Mouse (Mus musculus) adrenal gland, postnatal 10 days (tissue): ENCODE results near the gene Gm49378. TPM values are rescaled to one million over a fixed set of nuclear protein-coding genes. Genes with fewer than 3 reads are reported as not detected.
A peak's percentile ranks its signal among the peaks of the same experiment; 100 is the strongest.

ENCODE experiments used
- DNase-seq: peaks from one replicate; pipeline ENCODE4 v3.0.0; 2021; ENCODE audit warnings: mixed read lengths
- long read RNA-seq, 2 experiments: library from polyadenylated mRNA; stranded (forward); transcript quantifications; one replicate each; pipeline ENCODE4 v2.0.0; 2021
- total RNA-seq, 2 experiments: library from RNA; stranded (reverse); gene quantifications; 2 replicates each; pipeline ENCODE4 v1.2.3; 2021

Gene Gm49378
- 1 to 10 TPM; 1.1 to 3.8 TPM for total RNA-seq
- long read RNA-seq, experiment 1: 0 reads
- long read RNA-seq, experiment 2: 0 reads

DNA sequence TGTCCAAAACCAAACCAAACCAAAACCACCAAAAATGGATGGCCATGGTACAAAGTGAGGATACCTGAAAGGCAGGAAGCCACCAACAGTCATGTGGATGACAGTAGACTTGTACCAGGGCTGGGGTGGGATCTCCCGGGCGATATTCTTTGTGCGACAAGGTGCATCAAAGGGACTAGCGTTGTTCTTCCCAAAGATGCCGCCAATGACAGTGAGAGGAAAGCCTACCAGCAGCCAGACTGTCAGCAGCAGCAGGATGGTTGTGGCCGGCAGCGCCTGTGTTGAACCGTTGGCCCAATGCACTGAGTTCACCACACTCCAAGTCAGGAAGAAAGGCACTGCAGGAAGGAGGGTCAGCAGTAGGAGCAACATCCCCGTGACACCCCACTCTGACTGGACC, at the start of gene Gm49378:
Gene Gm49378, minus strand, starts transcription at position 101 of the 400 bp plus-strand sequence.
- no peak for DNase-seq

DNA sequence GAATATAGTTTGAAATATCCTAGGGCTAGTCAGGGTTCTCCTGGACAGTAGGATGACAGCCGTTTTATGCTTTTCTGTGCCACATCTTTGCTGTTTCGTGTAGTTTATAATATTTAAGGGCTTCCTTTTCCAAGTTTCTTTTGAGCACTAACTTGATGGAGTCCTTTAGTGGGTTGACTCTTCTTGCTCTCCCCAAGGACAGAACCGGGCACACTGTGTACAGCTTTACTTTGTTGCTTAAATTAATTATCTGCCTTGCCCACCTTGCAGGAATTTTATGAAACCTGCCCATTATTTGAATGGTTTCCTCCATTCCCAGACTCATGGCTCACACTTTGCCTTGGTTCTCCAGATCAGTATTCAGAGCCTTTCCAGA, 44.4 kb upstream of the Gm49378 start:
- no peak for DNase-seq

DNA sequence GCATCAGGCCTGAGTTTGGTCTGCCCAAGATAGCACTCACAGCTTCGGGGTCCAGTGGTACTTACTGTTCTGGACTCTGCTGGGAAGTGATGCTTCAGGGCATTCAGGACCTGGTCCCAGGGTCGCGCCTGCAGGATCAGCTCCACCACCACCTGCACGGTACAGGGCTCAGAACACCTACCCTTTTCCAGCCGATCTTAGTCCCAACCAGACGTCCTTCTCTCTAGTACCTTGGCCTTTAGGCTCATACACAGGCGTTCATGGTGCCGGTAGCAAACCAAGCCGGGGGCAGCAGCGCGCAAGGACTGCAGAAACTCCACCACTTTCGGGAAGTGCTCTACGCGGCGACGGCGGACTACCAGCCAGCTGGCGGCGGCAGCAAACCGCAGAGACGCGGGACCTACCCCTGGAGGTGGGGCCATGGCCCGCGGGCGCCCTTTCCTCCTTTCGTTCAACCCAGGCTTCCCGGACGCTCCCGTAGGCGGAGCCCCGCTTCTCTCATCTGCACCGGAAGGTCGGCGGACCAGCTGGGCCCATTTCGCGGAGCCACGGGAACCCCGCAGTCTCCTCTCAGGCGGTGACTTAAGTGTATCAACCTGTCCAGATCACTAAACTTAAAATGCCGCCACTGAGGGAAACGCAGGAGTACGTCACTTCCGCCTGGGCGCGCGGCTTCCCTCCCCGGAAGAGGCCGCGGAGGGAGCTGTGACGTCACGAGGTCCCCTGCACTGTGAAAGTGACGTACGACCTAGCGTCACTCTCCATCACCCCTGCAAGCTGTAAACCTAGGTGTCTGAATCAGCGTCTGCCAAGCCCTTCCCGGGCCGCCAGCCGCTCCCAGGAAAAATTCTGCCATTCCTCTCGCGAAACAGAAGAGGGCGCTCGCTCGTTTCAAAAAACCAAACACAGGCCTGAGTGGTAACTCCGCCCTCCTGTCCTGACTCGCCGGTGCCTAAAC, 43.7 kb upstream of the Gm49378 start, which contains the start of gene Tinf2:
Gene Tinf2, minus strand, starts transcription at position 661 of the 958 bp plus-strand sequence.
- peak; percentile 95 for DNase-seq

DNA sequence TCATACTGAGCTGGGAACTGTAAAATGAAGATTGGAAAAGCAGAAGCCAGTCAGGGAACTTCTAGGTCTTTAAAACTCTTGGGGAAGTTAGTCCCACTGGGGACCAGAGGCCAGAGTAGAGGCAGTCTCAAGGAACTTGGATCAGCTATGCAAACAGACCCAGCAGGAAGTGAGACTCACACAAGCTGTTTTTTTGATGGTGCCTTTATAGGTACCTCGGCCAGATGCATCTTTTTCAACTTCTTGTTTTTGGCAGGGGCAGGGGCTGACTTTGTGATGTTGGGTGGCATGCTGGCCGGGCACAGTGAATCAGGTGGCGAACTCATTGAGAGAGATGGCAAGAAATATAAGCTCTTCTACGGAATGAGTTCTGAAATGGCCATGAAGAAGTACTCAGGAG, 39.9 kb upstream of the Gm49378 start:
- no peak for DNase-seq

DNA sequence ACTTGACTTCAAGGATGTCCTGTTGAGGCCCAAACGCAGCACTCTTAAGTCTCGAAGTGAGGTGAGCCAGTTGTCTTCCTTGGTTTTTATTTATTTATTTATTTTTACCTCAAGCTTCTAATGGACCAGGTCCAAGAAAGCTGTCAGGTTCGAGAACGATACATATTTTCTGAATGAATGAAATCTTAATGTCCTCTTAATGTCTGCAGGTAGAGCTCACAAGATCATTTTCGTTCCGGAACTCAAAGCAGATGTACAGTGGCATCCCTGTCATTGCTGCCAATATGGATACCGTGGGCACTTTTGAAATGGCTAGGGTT, 35.0 kb upstream of the Gm49378 start:
- DNase-seq: no peak

DNA sequence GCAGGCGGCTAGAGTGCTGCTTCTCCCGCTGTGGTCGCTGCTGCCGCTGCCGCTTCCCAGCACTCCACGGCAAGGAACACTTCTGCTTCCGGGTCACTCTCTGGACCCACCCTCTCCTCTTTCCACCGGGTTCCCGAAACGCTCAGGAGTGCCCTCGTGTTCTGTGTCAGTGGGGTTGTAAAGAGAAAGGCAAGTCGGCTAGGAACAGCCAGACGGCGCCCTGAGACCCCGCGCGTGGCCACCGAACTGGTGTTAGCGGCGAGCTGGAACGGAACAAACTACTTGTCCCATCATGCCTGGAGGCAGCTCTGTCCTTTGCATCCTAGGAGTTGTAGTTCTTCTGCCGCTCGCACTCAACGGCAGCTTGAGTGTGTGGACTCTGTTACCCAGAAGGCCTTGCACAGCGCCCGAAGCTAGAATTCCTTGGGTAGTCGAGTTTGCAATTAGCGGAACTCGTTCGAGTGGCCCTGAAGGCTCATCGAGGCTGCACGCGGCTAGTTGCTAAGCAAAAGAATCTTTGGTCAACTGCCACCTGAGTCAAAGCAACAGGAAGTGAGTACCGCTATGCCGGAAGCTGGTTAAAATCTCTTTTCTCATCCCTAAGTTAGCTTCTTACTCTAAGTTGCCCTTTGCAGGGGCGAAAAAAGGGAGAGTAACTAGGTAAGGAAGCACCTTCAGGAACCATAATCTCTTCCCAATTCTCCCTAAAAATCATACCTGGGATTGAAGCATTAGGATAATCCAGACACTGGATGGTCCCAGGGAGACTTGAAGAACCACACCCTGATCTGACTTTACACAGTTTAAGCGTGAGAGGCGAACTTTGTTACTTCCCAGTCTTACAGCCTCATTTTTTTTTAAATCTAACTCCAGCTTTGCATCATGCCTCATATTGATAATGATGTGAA, 34.4 kb upstream of the Gm49378 start, which contains the start of the genes Gmpr2 and Nedd8:
Gene Gmpr2, plus strand, starts transcription at position 109 of the 908 bp plus-strand sequence.
Gene Nedd8, minus strand, starts transcription at position 292 of the 908 bp plus-strand sequence.
- DNase-seq: peak; percentile 89

DNA sequence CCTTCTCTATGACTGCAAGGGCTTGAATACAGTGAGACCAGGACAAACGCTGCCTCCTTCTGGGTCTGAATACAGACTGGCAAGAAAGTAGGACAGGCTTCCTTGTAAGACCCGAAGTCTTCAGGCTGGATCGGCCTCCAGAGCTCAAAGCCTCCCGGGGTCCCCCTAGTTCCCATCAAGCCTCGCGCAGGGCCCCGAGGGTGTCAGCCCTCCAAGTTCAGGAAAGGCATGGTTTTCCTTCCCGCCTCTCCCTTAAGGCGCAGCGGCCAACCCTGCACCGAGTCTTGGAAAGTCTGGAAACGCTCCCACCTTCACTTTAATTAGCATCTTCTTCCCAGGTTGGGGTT, 33.8 kb upstream of the Gm49378 start:
- no peak for DNase-seq

DNA sequence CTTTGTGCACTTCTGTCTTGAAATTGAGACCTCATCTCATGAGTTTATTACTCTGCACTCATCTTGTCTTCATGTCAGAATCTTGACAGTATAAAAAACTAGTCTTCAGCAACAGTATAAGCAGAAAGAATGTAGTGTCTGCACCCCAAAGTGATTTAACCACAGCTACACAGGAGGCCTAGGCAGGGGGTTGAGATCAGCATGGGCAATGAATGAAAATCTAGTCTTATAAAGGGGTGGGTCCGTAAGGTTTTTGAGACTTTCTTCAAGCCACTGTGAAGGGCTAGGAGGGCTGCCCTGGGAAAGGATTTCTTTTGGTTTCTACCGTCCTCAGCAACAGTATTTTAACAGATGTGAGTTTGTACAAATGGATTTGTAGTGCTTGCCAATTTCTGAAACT, 22.9 kb upstream of the Gm49378 start:
- no peak for DNase-seq

DNA sequence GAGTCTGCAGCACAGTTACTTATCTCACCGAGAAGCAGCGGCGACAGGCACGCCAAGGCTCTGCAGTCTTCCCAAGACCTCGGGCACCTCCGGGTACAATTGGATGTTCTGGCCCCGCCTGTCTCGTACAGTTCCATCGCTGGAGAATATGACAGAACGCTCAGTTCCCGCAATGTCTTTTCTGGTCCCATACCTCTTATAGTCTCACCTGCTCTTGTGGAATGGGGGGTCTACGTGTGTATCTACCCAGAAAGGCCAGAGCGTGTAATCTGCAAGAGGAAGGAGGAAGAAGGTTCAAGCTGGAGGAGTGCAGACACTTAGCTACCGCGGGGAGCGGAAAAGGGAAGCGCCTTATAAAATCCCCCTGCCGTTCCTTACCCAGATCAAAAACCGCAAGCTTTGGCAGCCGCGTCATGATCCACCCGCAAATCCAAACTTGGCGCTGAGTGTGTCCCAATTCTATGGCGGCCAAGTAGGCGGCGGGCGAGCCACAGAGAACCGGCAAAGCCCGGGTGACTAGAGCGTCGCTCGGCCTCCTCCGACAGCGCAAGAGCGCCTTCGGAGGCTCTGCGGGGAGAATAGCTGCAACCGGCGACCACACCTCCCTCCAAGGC, 22.4 kb upstream of the Gm49378 start, which contains the start of gene Mdp1:
Gene Mdp1, minus strand, starts transcription at position 549 of the 614 bp plus-strand sequence.
- DNase-seq: peak; percentile 87

DNA sequence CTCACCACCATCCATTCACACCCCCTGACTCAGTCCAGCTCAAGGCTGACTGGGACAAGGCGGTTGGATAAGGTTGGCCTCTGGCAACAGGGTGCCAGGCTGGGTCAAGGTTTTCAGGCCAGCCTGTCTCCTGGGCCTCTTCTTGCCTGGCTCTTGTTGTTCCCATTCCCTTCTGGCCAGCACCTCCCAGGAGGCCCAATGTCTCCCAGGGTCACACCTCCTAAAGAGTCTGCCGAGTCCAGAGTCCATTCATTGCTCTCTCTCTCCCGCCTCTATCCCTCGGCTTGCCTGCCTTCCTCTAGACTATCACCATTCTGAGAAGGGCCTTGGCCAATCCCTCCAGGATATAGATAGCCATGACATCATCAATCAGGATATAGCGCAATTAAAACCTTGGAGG, 20.3 kb upstream of the Gm49378 start:
- peak; percentile 70 for DNase-seq

DNA sequence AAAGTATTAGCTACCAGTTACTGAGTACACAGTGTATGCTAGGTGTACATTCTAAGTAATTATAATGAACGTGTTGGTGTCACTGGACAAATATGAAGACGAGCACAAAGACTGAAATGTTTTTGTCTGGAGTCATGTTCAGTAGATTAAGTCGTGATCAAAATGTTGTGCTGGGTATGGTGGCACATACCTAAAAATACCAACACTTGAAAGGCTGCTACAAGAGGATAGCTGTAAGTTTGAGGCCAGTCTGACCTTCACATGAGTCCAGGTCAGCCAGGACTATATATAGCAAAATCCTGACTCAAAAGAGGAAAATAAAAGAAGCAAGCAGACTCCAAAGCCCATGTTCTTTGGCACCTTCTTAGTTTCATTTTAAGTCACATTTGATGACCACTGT, 19.2 kb upstream of the Gm49378 start:
- no peak for DNase-seq

DNA sequence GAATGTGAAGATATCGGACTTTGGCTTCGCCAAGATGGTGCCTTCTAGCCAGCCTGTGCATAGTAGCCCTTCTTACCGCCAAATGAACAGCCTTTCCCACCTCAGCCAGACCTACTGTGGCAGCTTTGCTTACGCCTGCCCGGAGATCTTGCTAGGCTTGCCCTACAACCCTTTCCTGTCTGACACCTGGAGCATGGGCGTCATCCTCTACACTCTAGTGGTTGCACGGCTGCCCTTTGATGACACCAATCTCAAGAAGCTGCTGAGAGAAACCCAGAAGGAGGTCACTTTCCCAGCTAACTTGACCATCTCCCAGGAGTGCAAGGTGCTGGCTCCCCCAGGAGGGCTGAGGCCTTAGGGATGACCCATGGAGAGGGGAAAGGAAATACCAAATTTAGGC, 13.8 kb upstream of the Gm49378 start:
- DNase-seq: no peak

DNA sequence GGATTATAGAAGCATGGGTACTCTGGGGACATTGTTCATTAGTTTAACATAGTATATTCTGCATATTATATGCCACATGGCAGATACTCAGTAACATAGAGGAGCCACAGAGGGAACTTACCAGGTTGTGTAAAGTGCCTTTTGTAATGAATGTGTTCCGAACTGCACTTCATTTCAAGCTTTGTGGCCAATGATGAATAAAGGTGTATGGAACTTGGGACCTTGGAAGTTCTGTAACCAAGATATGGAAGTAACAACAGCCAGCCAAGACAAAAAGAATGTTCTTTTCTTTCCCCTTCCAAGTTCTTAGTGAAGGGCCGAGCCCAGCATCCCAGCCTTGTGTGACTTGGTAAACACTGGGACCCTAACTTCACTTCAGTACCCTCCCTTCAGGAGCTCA, 12.2 kb upstream of the Gm49378 start, which contains the start of gene Tssk4:
Gene Tssk4, plus strand, starts transcription at position 301 of the 400 bp plus-strand sequence.
- no peak for DNase-seq

DNA sequence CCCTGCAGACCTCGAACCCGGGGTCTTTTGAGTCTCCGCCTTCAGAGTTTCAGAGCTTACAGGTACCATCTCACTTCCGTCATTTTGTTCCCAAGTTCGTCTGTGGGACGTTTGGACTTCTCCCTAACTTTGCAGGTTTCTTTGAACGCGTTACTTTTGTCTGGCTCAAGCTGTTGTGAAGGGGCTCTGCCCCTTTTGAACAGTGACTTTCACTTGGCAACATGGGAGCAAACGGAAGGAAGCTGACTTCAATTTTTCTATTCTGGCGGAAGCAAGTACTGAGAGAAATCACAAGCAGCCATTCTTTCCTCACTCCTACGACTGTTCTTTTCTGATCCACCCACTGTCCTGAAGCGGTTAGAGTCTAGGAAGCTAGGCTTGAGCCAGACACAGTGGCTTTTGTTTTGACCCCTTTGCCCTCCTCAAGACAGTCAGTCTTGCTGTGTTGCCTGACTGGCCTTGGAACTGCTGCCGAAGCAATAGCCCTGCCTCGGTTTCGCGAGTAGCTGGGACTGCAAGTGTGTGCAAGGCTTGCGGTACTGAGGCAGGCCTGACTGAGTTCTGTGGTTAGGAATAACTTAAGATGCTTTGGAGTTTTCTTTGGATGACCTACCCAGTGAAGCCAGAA, 6.7 kb upstream of the Gm49378 start:
- DNase-seq: peak; percentile 29

DNA sequence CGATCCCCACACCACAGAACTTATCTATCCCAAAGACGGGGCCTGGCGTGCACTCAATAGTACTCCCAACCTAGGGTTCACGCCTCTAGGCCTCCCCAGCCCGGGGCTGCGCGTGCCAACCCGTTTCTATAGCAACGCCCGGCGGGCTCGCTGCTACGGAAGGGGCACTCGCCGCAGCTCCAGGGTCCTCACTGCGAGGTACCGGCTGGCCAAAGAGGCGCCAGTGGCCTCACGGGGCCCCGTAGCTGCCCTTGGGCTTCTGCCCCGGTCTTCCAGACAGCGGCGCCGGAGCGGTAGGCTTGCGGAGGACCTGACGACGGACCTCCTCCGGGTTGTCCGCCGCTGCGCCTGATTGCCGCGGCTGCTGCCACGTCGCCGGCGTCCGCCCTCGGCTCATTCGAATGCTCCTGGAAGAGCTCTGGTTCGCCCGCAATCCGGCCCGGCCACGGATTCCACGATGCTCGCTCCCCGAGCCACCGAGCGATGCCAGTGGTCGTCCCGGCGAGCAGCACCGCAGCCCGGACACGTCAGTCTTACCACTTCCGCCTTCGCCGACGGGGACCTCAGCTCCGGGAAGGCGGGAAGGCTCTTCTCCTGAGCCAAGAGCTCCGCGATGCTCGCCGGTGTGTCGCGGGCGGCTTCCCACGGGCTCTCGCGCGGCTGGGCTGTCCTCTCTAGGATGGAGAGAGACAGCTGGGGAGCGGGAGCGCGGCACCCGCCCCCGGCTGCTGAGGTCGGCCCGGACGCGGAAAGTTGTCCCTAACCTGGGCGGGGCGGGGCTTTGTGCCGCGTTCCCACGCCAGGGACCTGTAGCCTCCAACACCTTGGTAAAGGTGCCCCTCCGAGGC, 5.6 kb upstream of the Gm49378 start, which contains the start of gene Tm9sf1:
Gene Tm9sf1, minus strand, starts transcription at position 747 of the 848 bp plus-strand sequence.
- DNase-seq: peak; percentile 89

DNA sequence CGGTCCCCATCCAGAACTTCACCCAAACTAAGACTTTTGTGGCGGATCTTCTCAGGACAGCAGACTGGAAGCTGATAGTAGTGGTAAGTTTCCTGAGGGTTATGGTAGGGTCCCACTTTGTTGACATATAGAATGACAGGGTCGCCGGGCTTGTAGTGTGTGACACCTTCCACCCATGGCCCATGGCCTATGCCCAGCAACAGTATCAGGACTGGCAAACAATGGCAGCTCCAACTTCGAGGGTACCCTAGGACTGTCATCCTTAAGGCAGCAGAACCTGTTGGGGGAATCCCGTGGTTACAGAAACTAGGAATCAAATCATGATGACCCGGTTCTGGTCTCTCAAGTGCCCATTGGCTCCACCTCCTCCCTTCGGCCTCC, 5.0 kb upstream of the Gm49378 start:
- DNase-seq: no peak

DNA sequence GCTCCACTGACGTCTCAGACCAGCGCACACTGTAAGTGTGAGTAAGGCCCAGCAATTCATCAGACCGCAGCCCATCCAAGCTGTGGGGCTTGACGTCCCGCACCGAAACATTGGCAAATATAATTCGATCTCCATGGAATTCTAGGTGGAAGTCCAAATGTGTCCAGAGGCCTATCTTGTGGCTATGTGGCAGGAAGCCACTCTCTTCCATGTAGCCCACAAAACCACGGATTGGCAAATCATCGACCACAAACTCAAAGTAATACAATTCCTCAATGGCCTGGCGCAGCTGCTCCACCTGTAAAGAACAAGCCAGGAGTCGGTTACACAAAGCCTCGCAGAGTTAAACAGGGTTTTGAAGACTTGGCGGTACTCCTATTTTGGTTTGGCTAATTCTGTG, 3.6 kb upstream of the Gm49378 start:
- no peak for DNase-seq

DNA sequence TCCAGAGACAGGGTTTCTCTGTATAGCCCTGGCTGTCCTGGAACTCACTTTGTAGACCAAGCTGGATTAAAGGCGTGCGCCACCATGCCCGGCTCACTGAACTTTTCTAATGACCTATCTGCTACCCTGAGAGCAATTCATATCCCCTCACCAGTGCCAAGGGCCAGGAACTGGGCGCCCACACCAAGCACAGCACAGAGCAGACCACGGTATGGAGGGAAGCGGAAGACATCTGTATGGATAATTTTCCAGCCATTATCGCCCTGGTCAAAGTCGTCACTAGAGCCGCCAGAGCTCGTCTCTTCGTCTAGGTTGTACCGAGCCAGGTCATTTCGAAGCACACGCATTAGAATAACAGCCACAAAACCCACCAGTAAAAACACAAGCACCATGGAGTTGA, 3.1 kb upstream of the Gm49378 start:
- no peak for DNase-seq

DNA sequence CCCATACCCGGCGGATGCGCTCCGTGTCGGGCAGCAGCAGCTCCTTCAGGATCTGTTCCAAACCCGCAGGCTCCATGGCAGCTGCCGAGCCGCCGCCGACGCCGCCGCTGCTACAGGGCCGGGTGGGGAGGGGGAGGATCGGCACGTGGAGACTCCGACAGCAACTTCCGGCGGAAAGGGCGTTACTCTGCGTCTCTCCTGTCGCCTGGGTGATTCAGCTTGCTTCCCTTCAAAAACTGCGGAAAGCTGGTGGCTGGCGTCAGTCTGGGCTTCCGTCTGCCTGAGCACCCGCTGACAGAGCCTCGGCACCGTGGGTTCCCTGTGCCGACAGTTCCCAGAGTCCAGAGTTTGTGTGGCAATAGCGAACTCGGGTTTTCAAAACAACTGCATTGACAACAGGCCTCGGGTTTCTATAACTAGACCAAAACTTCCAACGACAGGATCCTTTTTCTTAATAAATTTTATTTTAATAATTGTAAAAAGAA, 2.1 kb downstream of the Gm49378 start, which contains the start of gene Ipo4:
Gene Ipo4, minus strand, starts transcription at position 435 of the 485 bp plus-strand sequence.
- DNase-seq: peak; percentile 93

DNA sequence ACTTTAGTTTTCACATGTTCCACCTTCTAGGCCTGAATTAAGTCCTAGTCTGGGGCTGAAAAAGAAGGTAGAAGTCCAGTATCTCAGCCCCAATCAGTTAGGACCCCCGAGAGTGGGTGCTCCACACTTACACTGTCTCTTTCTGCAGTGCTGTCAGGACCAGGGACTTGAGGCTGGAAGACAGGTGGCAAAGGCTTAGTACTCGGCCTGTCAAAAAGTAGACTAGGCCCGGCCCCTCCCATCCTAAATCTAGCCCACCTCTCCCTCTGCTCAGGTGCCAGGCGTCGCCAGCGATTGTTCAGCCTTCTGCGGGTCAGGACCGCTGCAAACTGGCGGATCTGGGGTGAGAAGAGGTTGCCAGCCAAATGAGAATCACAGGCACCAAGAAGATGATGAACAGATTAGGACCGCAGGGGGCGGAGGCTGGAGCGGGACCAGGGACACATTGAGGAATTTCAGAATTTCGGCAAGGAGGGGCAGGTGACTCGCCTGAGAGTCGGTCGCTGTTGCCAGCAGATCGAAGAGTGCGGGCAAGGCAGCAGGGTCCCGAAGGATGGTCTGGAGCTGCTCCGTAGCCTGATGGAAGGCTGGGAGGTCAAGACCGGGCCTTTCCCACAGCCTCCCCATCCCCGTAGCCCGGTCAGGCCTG, 2.7 kb downstream of the Gm49378 start:
- DNase-seq: peak; percentile 54
